In genomic region chr8:47338691-47339323, GRCm38 (mm10) we compare ENCODE assay signal across 22 mouse cellular contexts.
DNase-seq lines count a peak whose midpoint lies in the region; ATAC-seq and TF ChIP-seq lines count a peak whose summit lies in the region.
"Had no signal": no experiment of that assay in that cellular context is flagged by ENCODE, and none has a peak within 500 bp of the region (broad histone marks: within the 10 kb centered on the region; RNA-seq: fewer than 3 reads in every experiment).

No protein-coding gene starts in this region.

- no peaks in the 10 kb centered on the region for H3K9me3 ChIP-seq in forebrain, embryonic 12.5 days
- H3K9me3 ChIP-seq in forebrain, embryonic 13.5 days (replicated peaks): no peaks in the 10 kb centered on the region
- H3K9me3 ChIP-seq in CH12.LX (replicated peaks; ENCODE audit: low read length): no peaks in the 10 kb centered on the region
- H3K9me3 ChIP-seq: heart, embryonic 15.5 days; hindbrain, embryonic 13.5 days had no signal

- dilution Hi-C loops in CH12.LX (cut with MboI; ENCODE audit: extremely low pct_ligation_motif_present, extremely low pct_unique_long_range_greater_than_20kb, low sequenced_read_pairs): no loop called here

- no peak; a peak in 1 of 4 replicates for TF ChIP-seq CTCF in CH12.LX (conservative IDR thresholded peaks at IDR 0.05 in 1 of 2, IDR thresholded peaks at IDR 0.05 in 1 of 2; ENCODE audit: low read depth in 2 of 2, low read length in 2 of 2)

- no peak overlapping the region for H3K9ac ChIP-seq in forebrain, embryonic 12.5 days
- H3K9ac ChIP-seq in forebrain, embryonic 13.5 days: no peak overlapping the region
- H3K9ac ChIP-seq in CH12.LX (ENCODE audit: insufficient read depth, low read depth): no peak overlapping the region
- H3K9ac ChIP-seq: heart, embryonic 15.5 days; hindbrain, embryonic 13.5 days had no signal

- no peak for ATAC-seq in forebrain, embryonic 12.5 days (ENCODE audit: low FRiP score)
- no peak for ATAC-seq in forebrain, embryonic 13.5 days
- ATAC-seq: midbrain, embryonic 16.5 days had no signal

- 0 out of 2 replicates have a peak overlapping the region, but pooled peaks have one; percentile 38 for H3K4me2 ChIP-seq in forebrain, embryonic 12.5 days
- no peak overlapping the region for H3K4me2 ChIP-seq in forebrain, embryonic 13.5 days
- no peak overlapping the region for H3K4me2 ChIP-seq in CH12.LX (ENCODE audit: insufficient read depth, low read depth, poor library complexity, severe bottlenecking)
- H3K4me2 ChIP-seq: heart, embryonic 15.5 days had no signal

- peaks cover 29% of the 10 kb centered on the region for H3K4me1 ChIP-seq in forebrain, embryonic 12.5 days
- H3K4me1 ChIP-seq in forebrain, embryonic 13.5 days: peaks cover 32% of the 10 kb centered on the region
- peaks cover 0 to 12% of the 10 kb centered on the region in 2 experiments; a peak in 2 of 4 replicates for H3K4me1 ChIP-seq in CH12.LX (ENCODE audit: control insufficient read depth in 1 of 2, insufficient read depth in 2 of 2)
- H3K4me1 ChIP-seq: megakaryocyte, embryonic 14.5 days had no signal

- TF ChIP-seq POLR2A in CH12.LX (IDR thresholded peaks at IDR 0.05; ENCODE audit: low read depth, low read length): no peak

- WGBS in forebrain, embryonic 12.5 days: 46% methylated on average over 3 of the region's 3 CpGs
- 36% methylated on average over 3 of the region's 3 CpGs for WGBS in forebrain, embryonic 13.5 days

- 0 out of 2 replicates have a peak, but pooled peaks cover 3% of the 10 kb centered on the region for H3K27me3 ChIP-seq in forebrain, embryonic 12.5 days
- no peaks in the 10 kb centered on the region for H3K27me3 ChIP-seq in forebrain, embryonic 13.5 days
- H3K27me3 ChIP-seq in CH12.LX (replicated peaks): no peaks in the 10 kb centered on the region
- H3K27me3 ChIP-seq: heart, embryonic 15.5 days; megakaryocyte, embryonic 14.5 days had no signal

- in situ Hi-C loops in CH12.LX (cut with MboI; ENCODE audit: low pct_ligation_motif_present, low pct_unique_long_range_greater_than_20kb, low sequenced_read_pairs): no loop called here

- DNase-seq in CH12.LX (ENCODE audit: extremely low read depth): peak; percentile 7
- peak; percentile 93 for DNase-seq in ES-CJ7 (ENCODE audit: low read depth, low spot score)
- peak; percentile 40 for DNase-seq in embryo, embryonic 9.5 days (ENCODE audit: extremely low spot score)
- no peak for DNase-seq in spleen, postnatal 4 days (ENCODE audit: low spot score in 2 of 2)
- no peak for DNase-seq in spleen, adult 12 weeks (ENCODE audit: low spot score)
- no peak for DNase-seq in adrenal gland, adult (ENCODE audit: inconsistent age in 2 of 2, low spot score in 1 of 2)
- DNase-seq: adrenal gland, postnatal 10 days; cerebellum, adult 18-20 months; cerebellum, postnatal 14 days; gastrocnemius, postnatal 36 days; heart, adult 2 months; heart, postnatal 36 days; kidney, adult 11 months; kidney, postnatal 4 days; lung, adult 2 months had no signal

- no peak overlapping the region for H3K27ac ChIP-seq in forebrain, embryonic 12.5 days
- no peak overlapping the region for H3K27ac ChIP-seq in forebrain, embryonic 13.5 days
- H3K27ac ChIP-seq in CH12.LX (ENCODE audit: insufficient read depth, low read depth): no peak overlapping the region
- H3K27ac ChIP-seq: heart, adult 2 months; heart, embryonic 15.5 days; hindbrain, embryonic 13.5 days; stomach, postnatal 0 days had no signal

- no peak overlapping the region for H3K4me3 ChIP-seq in forebrain, embryonic 12.5 days (replicated peaks)
- no peak overlapping the region for H3K4me3 ChIP-seq in forebrain, embryonic 13.5 days
- no peak overlapping the region for H3K4me3 ChIP-seq in CH12.LX (replicated peaks in 1 of 3; ENCODE audit: low read depth in 2 of 3, low read length in 2 of 3, poor library complexity in 1 of 3)
- H3K4me3 ChIP-seq: heart, adult 2 months; heart, embryonic 15.5 days; hindbrain, embryonic 13.5 days; megakaryocyte, embryonic 14.5 days had no signal

- TF ChIP-seq EP300 in CH12.LX (IDR thresholded peaks at IDR 0.05; ENCODE audit: low read length): no peak

- TF ChIP-seq RAD21 in CH12.LX (IDR thresholded peaks at IDR 0.05; ENCODE audit: low read depth, low read length): no peak

- no peaks in the 10 kb centered on the region for H3K79me2 ChIP-seq in CH12.LX (replicated peaks; ENCODE audit: control insufficient read depth, extremely low read depth, insufficient read depth, poor library complexity, severe bottlenecking)

- H3K36me3 ChIP-seq in forebrain, embryonic 12.5 days (replicated peaks): no peaks in the 10 kb centered on the region
- H3K36me3 ChIP-seq in forebrain, embryonic 13.5 days (ENCODE audit: poor library complexity, severe bottlenecking): no peaks in the 10 kb centered on the region
- H3K36me3 ChIP-seq in CH12.LX (replicated peaks in 1 of 2; ENCODE audit: control insufficient read depth in 1 of 2, insufficient read depth in 1 of 2, low read length in 1 of 2): no peaks in the 10 kb centered on the region
- H3K36me3 ChIP-seq: heart, embryonic 15.5 days; hindbrain, embryonic 13.5 days had no signal

TF ChIP-seq in CH12.LX, 34 proteins besides CTCF, POLR2A, EP300 and RAD21:
- TF ChIP-seq HCFC1 (IDR thresholded peaks at IDR 0.05; ENCODE audit: low read depth, low read length) (no peak), NELFE (IDR thresholded peaks at IDR 0.05; ENCODE audit: low read depth, low read length) (no peak), MAX (IDR thresholded peaks at IDR 0.05; ENCODE audit: low read length) (no peak)

Comparison
In these comparisons a context has a peak if more than half of its experiments do, and no peak if none do; other contexts are left out.
1. DNase-seq: peak in CH12.LX (single experiment), ES-CJ7 (single experiment) and embryo, embryonic 9.5 days (single experiment); none in spleen, postnatal 4 days (0 of 2), spleen, adult 12 weeks (single experiment) and adrenal gland, adult (0 of 2).